Mouse (Mus musculus) c-Kit-negative CD71-positive TER-119-positive erythroid progenitor cells, embryonic 14.5 days (primary cell): Measurements from ENCODE around the gene Setd1a.
"Not testable (repeated sequence)": the region's sequence is repeated elsewhere in the genome, so short reads cannot be mapped to it uniquely, and the experiment has no call there.

Experiments used
- DNase-seq: peaks from one replicate; pipeline ENCODE4 v3.0.0-alpha.2; 2013; ENCODE audit warnings: low read depth, low spot score

Gene Setd1a

DNA sequence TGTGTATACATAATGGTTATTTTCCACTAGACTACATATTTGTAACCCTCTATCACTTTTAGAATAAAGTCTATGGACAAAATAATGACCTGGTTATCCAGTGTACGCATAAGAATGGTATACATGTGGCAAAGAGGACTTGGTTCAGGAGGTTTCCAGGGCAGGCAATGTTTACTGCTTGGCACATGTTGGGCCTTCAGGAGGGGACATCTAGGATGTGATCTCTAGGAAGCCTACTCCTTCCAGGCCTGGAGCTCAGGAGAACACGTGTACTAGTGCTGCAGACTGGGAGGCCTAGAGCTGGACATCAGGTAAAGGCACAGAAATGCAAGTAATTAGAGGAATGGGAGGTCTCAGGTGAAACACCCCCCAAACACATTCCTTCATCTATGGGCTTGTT, 59.1 kb downstream of the Setd1a start:
- DNase-seq = no peak

DNA sequence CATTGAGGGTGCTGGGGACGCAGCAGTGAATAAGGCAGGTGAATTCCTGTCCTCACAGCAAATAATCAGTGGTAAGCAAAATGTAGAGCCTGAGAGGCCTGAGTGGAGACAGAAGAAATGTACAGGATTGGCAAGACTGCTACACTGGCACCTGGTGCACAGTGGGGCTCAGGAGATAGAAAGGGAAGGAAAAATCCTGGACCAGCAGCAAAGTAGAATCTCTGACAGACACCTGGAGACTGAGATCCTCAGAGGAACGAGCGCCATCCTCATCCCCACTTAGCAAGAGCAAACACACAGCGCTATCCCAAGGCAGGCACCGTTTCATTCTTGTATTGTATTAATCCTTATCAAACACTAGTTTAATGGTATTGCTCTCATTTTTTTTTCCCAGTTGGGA, 61.0 kb downstream of the Setd1a start:
- DNase-seq = no peak

DNA sequence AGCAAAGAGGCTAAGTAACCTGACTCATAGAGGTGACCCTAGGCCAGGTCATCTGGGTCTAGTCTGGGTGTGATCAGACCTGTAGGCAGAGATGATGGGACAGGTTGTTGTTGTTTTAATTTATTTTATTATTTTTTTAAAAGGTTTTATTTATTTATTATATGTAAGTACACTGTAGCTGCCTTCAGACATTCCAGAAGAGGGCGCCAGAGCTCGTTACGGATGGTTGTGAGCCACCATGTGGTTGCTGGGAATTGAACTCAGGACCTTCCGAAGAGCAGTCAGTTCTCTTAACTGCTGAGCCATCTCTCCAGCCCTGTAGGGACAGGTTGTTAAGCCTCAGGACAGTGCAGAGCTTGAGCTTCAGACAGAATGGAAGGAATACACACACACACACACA, 61.4 kb downstream of the Setd1a start:
- not testable (repeated sequence) for DNase-seq

DNA sequence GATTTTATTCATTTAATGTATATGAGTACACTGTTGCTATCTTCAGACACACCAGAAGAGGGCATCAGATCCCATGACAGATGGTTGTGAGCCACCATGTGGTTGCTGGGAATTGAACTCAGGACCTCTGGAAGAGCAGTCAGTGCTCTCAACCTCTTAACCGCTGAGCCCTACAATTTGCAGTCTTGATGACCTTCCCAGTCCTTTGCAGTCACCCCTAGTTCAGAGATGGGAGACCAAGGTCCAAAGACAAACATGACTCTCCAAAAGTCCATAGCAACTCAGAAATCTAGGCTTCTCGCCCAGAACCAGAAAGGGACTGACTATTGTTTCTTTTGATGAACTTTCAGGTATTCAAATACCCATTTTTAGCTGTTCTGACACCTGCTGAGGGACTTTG, 63.6 kb downstream of the Setd1a start:
- not testable (repeated sequence) for DNase-seq

DNA sequence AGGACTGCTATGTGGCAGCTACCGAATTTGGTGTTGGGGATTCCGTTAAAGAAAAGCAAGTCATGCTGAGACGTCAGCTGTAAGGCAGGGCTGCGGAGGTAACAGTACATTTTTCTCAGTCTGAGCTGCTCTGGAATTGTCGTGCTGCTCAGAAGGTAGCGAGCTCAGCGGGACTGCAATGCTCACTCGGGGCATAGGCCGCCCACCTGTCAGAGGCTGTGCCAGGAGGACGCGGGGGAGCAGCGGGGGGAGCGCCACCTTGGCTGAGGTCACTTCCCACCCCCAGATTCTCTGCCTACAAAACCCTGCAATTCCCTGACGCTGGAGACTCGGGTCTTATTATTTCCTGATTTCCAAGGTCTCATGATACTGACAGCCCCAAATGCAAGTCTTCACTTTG, 64.4 kb downstream of the Setd1a start:
- DNase-seq = peak; percentile 6

DNA sequence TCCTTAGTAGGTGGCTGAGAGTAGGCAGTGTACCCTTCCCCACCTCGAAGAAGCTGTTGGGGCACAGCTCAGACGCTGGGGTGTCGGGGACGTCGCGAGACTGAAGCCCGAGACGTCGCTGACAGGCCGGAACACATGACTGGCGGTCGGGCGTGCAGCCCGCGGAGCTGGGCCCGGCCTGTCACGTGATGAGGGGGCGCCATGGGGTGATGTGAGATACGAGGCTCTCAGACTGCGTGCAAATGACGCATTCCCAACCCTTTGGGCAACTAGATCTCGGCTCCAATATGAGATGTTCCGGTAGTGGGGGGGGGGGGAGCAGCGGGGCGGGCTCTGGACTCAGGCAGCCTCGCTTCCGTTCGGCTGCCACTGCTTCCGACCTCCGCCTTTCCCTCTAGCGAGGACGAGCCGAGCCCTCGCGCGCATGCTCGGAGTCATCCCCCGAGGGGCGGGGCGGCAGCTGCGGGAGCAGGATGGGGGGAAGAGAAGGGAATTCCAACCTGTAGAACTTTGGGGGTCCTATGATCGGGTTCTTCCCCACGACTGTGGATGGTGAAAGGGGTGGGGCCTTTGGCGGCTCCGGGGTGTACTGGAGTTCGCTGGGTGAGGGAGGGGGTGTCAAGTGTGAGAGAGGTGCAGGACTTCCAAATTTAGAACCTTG, 65.0 kb downstream of the Setd1a start:
- DNase-seq = peak; percentile 60

DNA sequence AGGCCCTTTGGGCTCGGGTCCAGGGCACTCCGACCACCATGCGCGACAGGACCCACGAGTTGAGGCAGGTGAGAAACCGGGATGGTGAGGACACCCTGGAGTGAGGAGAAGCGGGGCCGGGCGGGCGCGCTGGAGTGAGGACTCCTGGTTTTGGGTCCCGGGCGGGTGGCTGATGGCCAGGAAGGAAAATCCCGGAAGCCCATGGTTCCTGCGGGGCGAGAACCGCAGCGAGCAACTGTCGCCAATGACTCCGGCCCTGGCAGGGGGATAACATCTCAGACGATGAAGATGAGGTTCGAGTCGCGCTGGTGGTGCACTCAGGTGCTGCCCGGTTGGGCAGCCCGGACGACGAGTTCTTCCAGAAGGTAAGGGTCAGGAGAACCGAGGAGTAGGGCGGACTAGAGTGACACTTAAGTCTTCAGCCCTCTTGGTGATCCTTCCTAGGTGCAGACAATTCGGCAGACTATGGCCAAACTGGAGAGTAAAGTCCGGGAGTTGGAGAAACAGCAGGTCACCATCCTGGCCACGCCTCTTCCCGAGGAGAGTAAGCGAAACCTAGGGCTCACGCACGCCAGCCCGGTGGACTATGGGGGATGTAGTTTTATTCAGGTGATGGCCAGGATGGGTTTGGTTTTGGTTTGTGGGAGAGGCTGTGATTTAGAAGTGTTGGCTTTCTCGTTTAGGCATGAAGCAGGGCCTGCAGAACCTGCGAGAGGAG, 65.7 kb downstream of the Setd1a start:
- DNase-seq = peak; percentile 64
